Mouse (Mus musculus): ENCODE data around the gene Nmrk2. TPM values are rescaled to one million over a fixed set of nuclear protein-coding genes. Genes with fewer than 3 reads are reported as not detected.
A peak's percentile ranks its signal among the peaks of the same experiment; 100 is the strongest.
"Not testable (repeated sequence)": the region's sequence is repeated elsewhere in the genome, so short reads cannot be mapped to it uniquely, and the experiment has no call there.

The Nmrk2 gene
- polyA plus RNA-seq, 1 experiment = 0.12 TPM

GRCm38 (mm10) chr10:81190236-81190911 lies 11.5 kb downstream of the Nmrk2 start:
- Histone ChIP-seq H3K27ac (ENCODE audit: control insufficient read depth, insufficient read depth, low read length) (no peak overlapping the region), H3K4me1 (replicated peaks; ENCODE audit: control insufficient read depth, insufficient read depth, low read length) (peaks cover 31% of the 10 kb centered on the region), H3K27me3 (ENCODE audit: control insufficient read depth, insufficient read depth, low read length) (no peaks in the 10 kb centered on the region), H3K4me3 (ENCODE audit: control insufficient read depth, insufficient read depth, low read length) (no peak overlapping the region), H3K36me3 (ENCODE audit: control insufficient read depth, insufficient read depth, low read length) (no peaks in the 10 kb centered on the region)
- DNase-seq = no peak
- 89% methylated on average over 31 of the region's 31 CpGs for WGBS
- TF ChIP-seq POLR2A (IDR thresholded peaks at IDR 0.05; ENCODE audit: control insufficient read depth, extremely low read depth, insufficient read depth, low read length, poor library complexity) (no peak), CTCF (IDR thresholded peaks at IDR 0.05; ENCODE audit: borderline replicate concordance, control insufficient read depth, extremely low read depth, insufficient read depth, low read length, poor library complexity) (peak; percentile 17; the same call in 1 of the 2 replicates)

GRCm38 (mm10) chr10:81189821-81190220 lies 12.0 kb downstream of the Nmrk2 start:
- H3K27ac ChIP-seq (ENCODE audit: control insufficient read depth, insufficient read depth, low read length) = no peak overlapping the region
- no peak for TF ChIP-seq CTCF (IDR thresholded peaks at IDR 0.05; ENCODE audit: borderline replicate concordance, control insufficient read depth, extremely low read depth, insufficient read depth, low read length, poor library complexity)
- no peak for TF ChIP-seq POLR2A (IDR thresholded peaks at IDR 0.05; ENCODE audit: control insufficient read depth, extremely low read depth, insufficient read depth, low read length, poor library complexity)
- H3K27me3 ChIP-seq (ENCODE audit: control insufficient read depth, insufficient read depth, low read length) = no peaks in the 10 kb centered on the region
- 0 out of 2 replicates have a peak, but pooled peaks cover under 1% of the 10 kb centered on the region for H3K36me3 ChIP-seq (ENCODE audit: control insufficient read depth, insufficient read depth, low read length)
- DNase-seq = no peak
- H3K4me3 ChIP-seq (ENCODE audit: control insufficient read depth, insufficient read depth, low read length) = no peak overlapping the region
- WGBS = 96% methylated on average over 26 of the region's 26 CpGs
- peaks cover 28% of the 10 kb centered on the region for H3K4me1 ChIP-seq (replicated peaks; ENCODE audit: control insufficient read depth, insufficient read depth, low read length)

- H3K4me1 ChIP-seq (replicated peaks; ENCODE audit: control insufficient read depth, insufficient read depth, low read length) = peaks cover 20% of the 10 kb centered on the region
- H3K4me3 ChIP-seq (ENCODE audit: control insufficient read depth, insufficient read depth, low read length) = no peak overlapping the region
- no peak overlapping the region for H3K27ac ChIP-seq (ENCODE audit: control insufficient read depth, insufficient read depth, low read length)
- 95% methylated on average over 9 of the region's 9 CpGs for WGBS
- H3K27me3 ChIP-seq (ENCODE audit: control insufficient read depth, insufficient read depth, low read length) = no peaks in the 10 kb centered on the region
- peaks cover 4% of the 10 kb centered on the region; the same call in 1 of the 2 replicates for H3K36me3 ChIP-seq (ENCODE audit: control insufficient read depth, insufficient read depth, low read length)
- TF ChIP-seq POLR2A (IDR thresholded peaks at IDR 0.05; ENCODE audit: control insufficient read depth, extremely low read depth, insufficient read depth, low read length, poor library complexity) (no peak), CTCF (IDR thresholded peaks at IDR 0.05; ENCODE audit: borderline replicate concordance, control insufficient read depth, extremely low read depth, insufficient read depth, low read length, poor library complexity) (no peak)
- no peak for DNase-seq
These were observed 14.7 kb downstream of the Nmrk2 start for GRCm38 (mm10) chr10:81187161-81187560.

- no peak for TF ChIP-seq POLR2A (IDR thresholded peaks at IDR 0.05; ENCODE audit: control insufficient read depth, extremely low read depth, insufficient read depth, low read length, poor library complexity)
- no peak for TF ChIP-seq CTCF (IDR thresholded peaks at IDR 0.05; ENCODE audit: borderline replicate concordance, control insufficient read depth, extremely low read depth, insufficient read depth, low read length, poor library complexity)
- Histone ChIP-seq H3K4me3 (ENCODE audit: control insufficient read depth, insufficient read depth, low read length) (no peak overlapping the region), H3K36me3 (ENCODE audit: control insufficient read depth, insufficient read depth, low read length) (peaks cover 28% of the 10 kb centered on the region), H3K4me1 (replicated peaks; ENCODE audit: control insufficient read depth, insufficient read depth, low read length) (peaks cover 10% of the 10 kb centered on the region), H3K27ac (ENCODE audit: control insufficient read depth, insufficient read depth, low read length) (no peak overlapping the region), H3K27me3 (ENCODE audit: control insufficient read depth, insufficient read depth, low read length) (no peaks in the 10 kb centered on the region)
- no peak for DNase-seq
- WGBS = 86% methylated on average over 4 of the region's 4 CpGs
These were observed 17.1 kb downstream of the Nmrk2 start for GRCm38 (mm10) chr10:81184765-81185164.

GRCm38 (mm10) chr10:81183805-81184204 lies 18.0 kb downstream of the Nmrk2 start, which contains the start of gene 4930442H23Rik:
4930442H23Rik (minus strand) TSS chr10:81183849.
- Histone ChIP-seq H3K27me3 (ENCODE audit: control insufficient read depth, insufficient read depth, low read length) (no peaks in the 10 kb centered on the region), H3K4me3 (ENCODE audit: control insufficient read depth, insufficient read depth, low read length) (peak within 1 kb of the TSS; percentile 84), H3K4me1 (replicated peaks; ENCODE audit: control insufficient read depth, insufficient read depth, low read length) (peaks cover 10% of the 10 kb centered on the region), H3K27ac (ENCODE audit: control insufficient read depth, insufficient read depth, low read length) (peak within 1 kb of the TSS; percentile 59), H3K36me3 (ENCODE audit: control insufficient read depth, insufficient read depth, low read length) (peaks cover 38% of the 10 kb centered on the region)
- TF ChIP-seq CTCF (IDR thresholded peaks at IDR 0.05; ENCODE audit: borderline replicate concordance, control insufficient read depth, extremely low read depth, insufficient read depth, low read length, poor library complexity) (no peak), POLR2A (IDR thresholded peaks at IDR 0.05; ENCODE audit: control insufficient read depth, extremely low read depth, insufficient read depth, low read length, poor library complexity) (no peak)
- no peak for DNase-seq
- whole genome bisulfite sequencing = 88% methylated on average over 5 of the region's 5 CpGs

GRCm38 (mm10) chr10:81182336-81183333 lies 19.2 kb downstream of the Nmrk2 start, which contains the start of gene Dapk3:
Dapk3 (plus strand) TSS chr10:81183005.
- peak within 1 kb of the TSS; percentile 84 for H3K4me3 ChIP-seq (ENCODE audit: control insufficient read depth, insufficient read depth, low read length)
- H3K27ac ChIP-seq (ENCODE audit: control insufficient read depth, insufficient read depth, low read length) = peak within 1 kb of the TSS; percentile 59
- DNase-seq = peak; percentile 92
- WGBS = 12% methylated on average over 53 of the region's 53 CpGs
- TF ChIP-seq POLR2A (IDR thresholded peaks at IDR 0.05; ENCODE audit: control insufficient read depth, extremely low read depth, insufficient read depth, low read length, poor library complexity) (peak; percentile 84), CTCF (IDR thresholded peaks at IDR 0.05; ENCODE audit: borderline replicate concordance, control insufficient read depth, extremely low read depth, insufficient read depth, low read length, poor library complexity) (no peak)
- H3K36me3 ChIP-seq (ENCODE audit: control insufficient read depth, insufficient read depth, low read length) = peaks cover 49% of the 10 kb centered on the region
- no peaks in the 10 kb centered on the region for H3K27me3 ChIP-seq (ENCODE audit: control insufficient read depth, insufficient read depth, low read length)
- peaks cover 15% of the 10 kb centered on the region for H3K4me1 ChIP-seq (replicated peaks; ENCODE audit: control insufficient read depth, insufficient read depth, low read length)

- H3K4me3 ChIP-seq (ENCODE audit: control insufficient read depth, insufficient read depth, low read length); H3K27ac ChIP-seq (ENCODE audit: control insufficient read depth, insufficient read depth, low read length); DNase-seq; H3K27me3 ChIP-seq (ENCODE audit: control insufficient read depth, insufficient read depth, low read length): not testable (repeated sequence)
- 95% methylated on average over 12 of the region's 12 CpGs for WGBS
- H3K4me1 ChIP-seq (replicated peaks; ENCODE audit: control insufficient read depth, insufficient read depth, low read length) = peaks cover 19% of the 10 kb centered on the region
- H3K36me3 ChIP-seq (ENCODE audit: control insufficient read depth, insufficient read depth, low read length) = peaks cover 51% of the 10 kb centered on the region
These were observed 20.0 kb downstream of the Nmrk2 start for GRCm38 (mm10) chr10:81181860-81182259.

All from thymus, adult 2 months (tissue).